Mouse (Mus musculus): ENCODE measurements around the gene Gm20388. TPM values are rescaled to one million over a fixed set of nuclear protein-coding genes. Genes with fewer than 3 reads are reported as not detected.

Gm20388 gene
- polyA plus RNA-seq, 1 experiment = 18.7 TPM

GRCm38 (mm10) chr8:121811931-121812570, 1901.4 kb downstream of the Gm20388 start:
- DNase-seq = no peak
- 49% methylated on average over 12 of the region's 12 CpGs for WGBS

GRCm38 (mm10) chr8:121818226-121818625, 1907.6 kb downstream of the Gm20388 start:
- no peak for DNase-seq
- Histone ChIP-seq H3K27ac (ENCODE audit: insufficient read depth, low read length) (no peak overlapping the region), H3K4me3 (replicated peaks; ENCODE audit: insufficient read depth, low read depth, low read length) (no peak overlapping the region), H3K4me1 (ENCODE audit: control insufficient read depth, insufficient read depth, low read length) (peaks cover 7% of the 10 kb centered on the region), H3K27me3 (ENCODE audit: control insufficient read depth, insufficient read depth, low read length) (no peaks in the 10 kb centered on the region)
- WGBS = 74% methylated on average over 7 of the region's 7 CpGs
- no peak for TF ChIP-seq POLR2A (IDR thresholded peaks at IDR 0.05; ENCODE audit: borderline replicate concordance, insufficient read depth, low read length)

More at GRCm38 (mm10) chr8:121811931-121812570, 1901.4 kb downstream of the Gm20388 start:
- Histone ChIP-seq H3K4me3 (replicated peaks; ENCODE audit: insufficient read depth, low read depth, low read length) (no peak overlapping the region), H3K27me3 (ENCODE audit: control insufficient read depth, insufficient read depth, low read length) (no peaks in the 10 kb centered on the region), H3K4me1 (ENCODE audit: control insufficient read depth, insufficient read depth, low read length) (peaks cover 9% of the 10 kb centered on the region; the same call in 1 of the 2 replicates), H3K27ac (ENCODE audit: insufficient read depth, low read length) (no peak overlapping the region)
- no peak for TF ChIP-seq CTCF (IDR thresholded peaks at IDR 0.05; ENCODE audit: borderline replicate concordance, insufficient read depth, low read depth, low read length)
- no peak for TF ChIP-seq POLR2A (IDR thresholded peaks at IDR 0.05; ENCODE audit: borderline replicate concordance, insufficient read depth, low read length)

GRCm38 (mm10) chr8:121820840-121821239, 1910.2 kb downstream of the Gm20388 start:
- Histone ChIP-seq H3K4me3 (replicated peaks; ENCODE audit: insufficient read depth, low read depth, low read length) (no peak overlapping the region), H3K4me1 (ENCODE audit: control insufficient read depth, insufficient read depth, low read length) (peaks cover 7% of the 10 kb centered on the region), H3K27me3 (ENCODE audit: control insufficient read depth, insufficient read depth, low read length) (no peaks in the 10 kb centered on the region), H3K27ac (ENCODE audit: insufficient read depth, low read length) (no peak overlapping the region)
- no peak for TF ChIP-seq POLR2A (IDR thresholded peaks at IDR 0.05; ENCODE audit: borderline replicate concordance, insufficient read depth, low read length)
- no peak for TF ChIP-seq CTCF (IDR thresholded peaks at IDR 0.05; ENCODE audit: borderline replicate concordance, insufficient read depth, low read depth, low read length)
- DNase-seq = no peak
- WGBS = 68% methylated on average over 6 of the region's 6 CpGs

- 79% methylated on average over 11 of the region's 11 CpGs for WGBS
- DNase-seq = no peak
- Histone ChIP-seq H3K4me3 (replicated peaks; ENCODE audit: insufficient read depth, low read depth, low read length) (no peak overlapping the region), H3K27me3 (ENCODE audit: control insufficient read depth, insufficient read depth, low read length) (no peaks in the 10 kb centered on the region), H3K4me1 (ENCODE audit: control insufficient read depth, insufficient read depth, low read length) (peaks cover 7% of the 10 kb centered on the region), H3K27ac (ENCODE audit: insufficient read depth, low read length) (no peak overlapping the region)
- TF ChIP-seq POLR2A (IDR thresholded peaks at IDR 0.05; ENCODE audit: borderline replicate concordance, insufficient read depth, low read length) (no peak), CTCF (IDR thresholded peaks at IDR 0.05; ENCODE audit: borderline replicate concordance, insufficient read depth, low read depth, low read length) (no peak)
Observed at GRCm38 (mm10) chr8:121821320-121821719, 1910.7 kb downstream of the Gm20388 start.

- Histone ChIP-seq H3K27me3 (ENCODE audit: control insufficient read depth, insufficient read depth, low read length) (no peaks in the 10 kb centered on the region), H3K4me1 (ENCODE audit: control insufficient read depth, insufficient read depth, low read length) (peaks cover 7% of the 10 kb centered on the region), H3K27ac (ENCODE audit: insufficient read depth, low read length) (no peak overlapping the region), H3K4me3 (replicated peaks; ENCODE audit: insufficient read depth, low read depth, low read length) (no peak overlapping the region)
- no peak for DNase-seq
- TF ChIP-seq CTCF (IDR thresholded peaks at IDR 0.05; ENCODE audit: borderline replicate concordance, insufficient read depth, low read depth, low read length) (no peak), POLR2A (IDR thresholded peaks at IDR 0.05; ENCODE audit: borderline replicate concordance, insufficient read depth, low read length) (no peak)
- WGBS = 81% methylated on average over 9 of the region's 9 CpGs
Observed at GRCm38 (mm10) chr8:121821770-121822169, 1911.1 kb downstream of the Gm20388 start.

- DNase-seq = no peak
- TF ChIP-seq POLR2A (IDR thresholded peaks at IDR 0.05; ENCODE audit: borderline replicate concordance, insufficient read depth, low read length) (no peak), CTCF (IDR thresholded peaks at IDR 0.05; ENCODE audit: borderline replicate concordance, insufficient read depth, low read depth, low read length) (no peak)
- H3K4me3 ChIP-seq (replicated peaks; ENCODE audit: insufficient read depth, low read depth, low read length) = no peak overlapping the region
- H3K27me3 ChIP-seq (ENCODE audit: control insufficient read depth, insufficient read depth, low read length) = no peaks in the 10 kb centered on the region
- 83% methylated on average over 5 of the region's 5 CpGs for WGBS
- H3K27ac ChIP-seq (ENCODE audit: insufficient read depth, low read length) = no peak overlapping the region
- peaks cover 9% of the 10 kb centered on the region for H3K4me1 ChIP-seq (ENCODE audit: control insufficient read depth, insufficient read depth, low read length)
Observed at GRCm38 (mm10) chr8:121827726-121828125, 1917.1 kb downstream of the Gm20388 start.

GRCm38 (mm10) chr8:121828376-121829023, 1917.9 kb downstream of the Gm20388 start:
- Histone ChIP-seq H3K27ac (ENCODE audit: insufficient read depth, low read length) (no peak overlapping the region), H3K4me3 (replicated peaks; ENCODE audit: insufficient read depth, low read depth, low read length) (peak overlapping the region; percentile 60), H3K27me3 (ENCODE audit: control insufficient read depth, insufficient read depth, low read length) (no peaks in the 10 kb centered on the region), H3K4me1 (ENCODE audit: control insufficient read depth, insufficient read depth, low read length) (peaks cover 9% of the 10 kb centered on the region)
- TF ChIP-seq POLR2A (IDR thresholded peaks at IDR 0.05; ENCODE audit: borderline replicate concordance, insufficient read depth, low read length) = no peak
- TF ChIP-seq CTCF (IDR thresholded peaks at IDR 0.05; ENCODE audit: borderline replicate concordance, insufficient read depth, low read depth, low read length) = no peak
- DNase-seq = no peak
- 33% methylated on average over 10 of the region's 10 CpGs for WGBS
